Mouse (Mus musculus) lung, adult 10 weeks (tissue): ENCODE data around the gene Rpsa. TPM values are rescaled to one million over a fixed set of nuclear protein-coding genes. Genes with fewer than 3 reads are reported as not detected.

Experiments used
- polyA plus RNA-seq: library from polyadenylated mRNA; stranded (reverse); fragments of 350-450 nt; fragmentation: Illumina TruSeq; extraction: RNeasy Lipid Tissue Mini Kit (QIAGEN cat#74804); gene quantifications from one replicate; pipeline ENCODE4 v1.2.3, GENCODE M21; 2014; ENCODE audit warnings: low read depth, low replicate concordance; ENCODE audit not compliant: insufficient read depth

The Rpsa gene
- 1,831 TPM for polyA plus RNA-seq

DNA sequence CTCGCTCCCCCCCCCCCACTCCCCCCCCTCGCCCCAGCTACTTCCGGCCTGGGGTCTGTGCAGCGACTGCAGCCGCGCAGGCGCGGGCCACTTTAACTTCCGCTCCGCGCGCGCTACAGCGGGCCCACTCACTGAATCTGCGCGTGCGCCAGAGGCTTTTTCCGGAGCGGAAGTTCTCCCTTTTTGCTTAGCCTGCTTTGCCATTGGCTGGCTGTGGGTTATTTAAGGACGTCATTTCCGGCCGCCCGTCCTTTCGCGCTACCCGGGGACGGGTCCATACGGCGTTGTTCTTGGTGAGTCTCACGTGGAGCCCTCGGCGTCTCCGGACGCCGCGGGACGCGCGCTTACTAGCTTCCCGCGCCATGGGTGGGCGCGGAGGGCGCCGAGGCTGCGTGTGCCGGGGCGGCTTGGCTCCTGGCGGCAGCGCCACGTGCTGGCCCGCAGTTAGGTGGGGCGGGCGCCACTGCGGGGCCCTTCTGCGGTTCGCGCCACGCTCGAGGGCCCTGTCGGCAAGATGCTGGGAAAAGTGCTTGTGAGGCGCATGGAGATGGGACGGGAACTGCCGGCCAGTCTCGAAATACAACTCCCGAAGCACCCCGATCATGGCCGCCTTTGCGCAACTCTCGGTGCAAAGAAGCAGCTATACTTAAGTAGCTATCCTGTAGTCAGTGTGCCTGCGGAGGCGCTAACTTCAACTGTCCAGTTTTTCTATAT, at the start of gene Rpsa:
Gene Rpsa, plus strand, starts transcription at position 152 of the 714 bp plus-strand sequence.

DNA sequence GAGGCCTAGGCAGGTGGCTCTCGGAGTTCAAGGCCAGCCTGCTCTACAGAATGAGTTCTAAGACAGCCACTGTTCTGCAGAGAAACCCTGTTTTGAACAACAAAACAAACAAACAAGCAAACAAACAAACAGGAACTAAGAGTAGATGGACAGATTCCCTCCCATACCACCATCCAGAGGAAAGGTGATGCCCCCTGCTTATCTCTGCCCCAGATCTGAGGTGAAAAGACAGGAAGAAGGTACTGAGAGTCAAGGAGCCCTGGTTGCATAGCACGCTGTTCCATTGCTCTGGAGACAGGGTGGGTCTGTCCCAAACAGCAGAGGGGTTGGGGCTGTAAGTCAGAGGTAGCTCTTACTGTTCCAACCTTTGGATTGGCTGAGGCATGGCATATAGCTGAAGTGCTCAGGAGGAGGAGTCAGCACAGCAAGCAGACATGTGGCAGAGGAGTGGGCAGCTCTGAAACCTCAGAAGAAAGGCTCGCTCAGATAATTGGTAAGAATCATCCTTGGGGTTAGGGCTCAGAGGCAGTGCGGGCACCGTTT, 35.7 kb upstream of the Rpsa start, which contains the start of gene Ccr8:
Gene Ccr8, plus strand, starts transcription at position 419 of the 543 bp plus-strand sequence.

GRCm38 (mm10) chr9:120110211-120111018, 17.1 kb upstream of the Rpsa start, which contains the start of gene Slc25a38:
Slc25a38 (plus strand) TSS chr9:120110374.

GRCm38 (mm10) chr9:120149222-120149828, 21.8 kb downstream of the Rpsa start, which contains the start of gene Mobp:
Mobp (plus strand) TSS chr9:120149707.

Other genes starting within 250 kb of the Rpsa start
- gene Wdr48, start 232.8 kb upstream of the Rpsa start, polyA plus RNA-seq, result 18.9 TPM
- gene Gorasp1, start 190.1 kb upstream of the Rpsa start, polyA plus RNA-seq, result 6.2 TPM
- gene Ttc21a, start 190.1 kb upstream of the Rpsa start, polyA plus RNA-seq, result 3.6 TPM
- 19.1 TPM for gene Csrnp1, start 143.0 kb upstream of the Rpsa start, polyA plus RNA-seq
- gene Xirp1, start 104.1 kb upstream of the Rpsa start, polyA plus RNA-seq, result 0.68 TPM
- gene Cx3cr1, start 57.8 kb upstream of the Rpsa start, polyA plus RNA-seq, result 4.2 TPM
- 0.21 TPM for gene Ccr8, start 35.6 kb upstream of the Rpsa start, polyA plus RNA-seq
- 18.4 TPM for gene Slc25a38, start 17.3 kb upstream of the Rpsa start, polyA plus RNA-seq
- not detected for gene Mobp, start 22.0 kb downstream of the Rpsa start, polyA plus RNA-seq
- 4.9 TPM for gene Myrip, start 173.8 kb downstream of the Rpsa start, polyA plus RNA-seq